Mouse (Mus musculus) spleen, adult 12 weeks (tissue): Measurements from ENCODE around the gene Gm20792.
"Not testable (repeated sequence)": the region's sequence is repeated elsewhere in the genome, so short reads cannot be mapped to it uniquely, and the experiment has no call there.

ENCODE experiments used
- DNase-seq: peaks from one replicate; pipeline ENCODE4 v3.0.0; 2022; ENCODE audit warnings: low spot score

Gene Gm20792

GRCm38 (mm10) chrY:48311555-48311954, at the start of gene Gm20792:
Gm20792 (plus strand) TSS chrY:48311855.
- not testable (repeated sequence) for DNase-seq
